Mouse (Mus musculus): ENCODE data around the gene Lad1.

Lad1 gene

GRCm38 (mm10) chr1:135828918-135829317 is 10.5 kb downstream of the Lad1 start:
- Histone ChIP-seq H3K36me3 (ENCODE audit: insufficient read depth, low read length) (peaks cover 56% of the 10 kb centered on the region), H3K4me1 (replicated peaks; ENCODE audit: low read depth, low read length) (peaks cover 14% of the 10 kb centered on the region), H3K9me3 (ENCODE audit: low read length) (no peaks in the 10 kb centered on the region), H3K27me3 (ENCODE audit: insufficient read depth, low read length) (peaks cover 27% of the 10 kb centered on the region), H3K4me3 (replicated peaks; ENCODE audit: low read length) (no peak overlapping the region)
- TF ChIP-seq CTCF (conservative IDR thresholded peaks at IDR 0.05; ENCODE audit: low read length) (peak; percentile 40), NANOG (IDR thresholded peaks at IDR 0.05; ENCODE audit: borderline replicate concordance, low read length) (no peak), POU5F1 (IDR thresholded peaks at IDR 0.05; ENCODE audit: borderline replicate concordance, low read length) (no peak)

GRCm38 (mm10) chr1:135834206-135834859 is 15.9 kb downstream of the Lad1 start:
- no peak overlapping the region for H3K4me3 ChIP-seq (replicated peaks; ENCODE audit: low read length)
- H3K27me3 ChIP-seq (ENCODE audit: insufficient read depth, low read length): peaks cover 20% of the 10 kb centered on the region
- H3K9me3 ChIP-seq (ENCODE audit: low read length): no peaks in the 10 kb centered on the region
- H3K4me1 ChIP-seq (replicated peaks; ENCODE audit: low read depth, low read length): peaks cover 31% of the 10 kb centered on the region
- no peak for TF ChIP-seq NANOG (IDR thresholded peaks at IDR 0.05; ENCODE audit: borderline replicate concordance, low read length)
- no peak for TF ChIP-seq POU5F1 (IDR thresholded peaks at IDR 0.05; ENCODE audit: borderline replicate concordance, low read length)
- no peak for TF ChIP-seq CTCF (conservative IDR thresholded peaks at IDR 0.05; ENCODE audit: low read length)
- peaks cover 28% of the 10 kb centered on the region for H3K36me3 ChIP-seq (ENCODE audit: insufficient read depth, low read length)

DNA sequence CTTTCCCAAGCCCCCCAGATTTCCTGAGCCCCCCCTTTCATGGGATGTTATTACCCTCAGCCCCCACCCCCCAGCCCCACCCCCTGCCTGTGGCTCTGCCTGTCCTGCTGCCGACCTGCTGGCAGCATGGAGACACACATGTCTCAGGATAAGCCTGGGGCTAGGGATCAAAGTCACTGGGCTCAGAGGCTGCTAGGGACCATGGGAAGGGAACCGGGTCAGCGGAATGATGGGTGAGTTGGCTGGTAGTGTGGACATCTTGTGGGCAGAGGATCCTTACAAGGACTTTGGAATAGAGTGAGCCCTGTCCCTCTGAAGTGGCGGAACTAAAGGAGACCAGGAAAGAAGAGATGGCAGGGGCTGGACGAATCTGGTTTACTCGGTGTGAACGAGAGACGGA is 16.6 kb downstream of the Lad1 start:
- Histone ChIP-seq H3K4me1 (replicated peaks; ENCODE audit: low read depth, low read length) (peaks cover 31% of the 10 kb centered on the region), H3K9me3 (ENCODE audit: low read length) (no peaks in the 10 kb centered on the region), H3K36me3 (ENCODE audit: insufficient read depth, low read length) (peaks cover 24% of the 10 kb centered on the region), H3K4me3 (replicated peaks; ENCODE audit: low read length) (0 out of 2 replicates have a peak overlapping the region, but pooled peaks have one; percentile 6), H3K27me3 (ENCODE audit: insufficient read depth, low read length) (peaks cover 20% of the 10 kb centered on the region)
- TF ChIP-seq POU5F1 (IDR thresholded peaks at IDR 0.05; ENCODE audit: borderline replicate concordance, low read length): no peak
- TF ChIP-seq CTCF (conservative IDR thresholded peaks at IDR 0.05; ENCODE audit: low read length): no peak
- TF ChIP-seq NANOG (IDR thresholded peaks at IDR 0.05; ENCODE audit: borderline replicate concordance, low read length): no peak

DNA sequence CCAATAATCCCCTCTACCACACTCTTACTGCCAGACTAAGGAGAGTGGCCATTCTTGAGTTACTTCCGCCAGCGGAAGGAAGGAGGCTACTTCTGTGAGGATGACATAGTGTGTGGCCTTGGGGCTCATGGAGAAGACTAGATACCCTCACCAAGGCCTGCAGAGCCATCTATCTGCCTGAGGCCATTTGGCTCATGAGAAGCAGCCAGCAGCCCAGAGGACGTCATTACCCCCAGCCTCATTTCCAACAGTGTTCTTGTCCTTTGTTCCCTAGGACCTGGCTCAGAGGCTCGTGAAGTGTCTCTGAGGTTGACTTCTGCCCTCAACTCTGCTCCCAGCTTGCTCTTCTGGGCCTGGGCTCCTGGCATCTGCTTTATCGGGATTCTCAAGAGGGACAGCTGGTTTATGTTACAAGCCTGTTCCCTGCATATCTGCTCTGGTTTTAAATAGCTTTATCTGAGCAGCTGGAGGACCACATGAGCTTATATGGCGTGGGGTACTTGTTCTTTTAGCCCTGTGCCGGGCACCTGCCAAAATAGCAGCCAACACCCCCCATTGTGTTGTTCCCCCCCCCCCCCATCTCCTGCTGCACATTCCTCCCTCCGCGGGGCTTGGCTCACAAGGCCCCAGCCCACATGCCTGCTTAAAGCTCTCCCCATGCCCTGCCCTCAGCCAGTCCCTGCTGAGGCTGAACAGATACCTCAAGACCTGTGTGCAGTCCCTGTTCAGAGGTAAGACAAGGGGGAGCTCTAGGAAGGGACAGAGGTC is 17.5 kb downstream of the Lad1 start, which contains the start of gene Tnnt2:
Tnnt2 (plus strand) TSS at position 639 of the 768 bp plus-strand sequence.
- 0 out of 2 replicates have a peak within 1 kb of the TSS, but pooled peaks have one; percentile 6 for H3K4me3 ChIP-seq (replicated peaks; ENCODE audit: low read length)
- TF ChIP-seq CTCF (conservative IDR thresholded peaks at IDR 0.05; ENCODE audit: low read length) (no peak), NANOG (IDR thresholded peaks at IDR 0.05; ENCODE audit: borderline replicate concordance, low read length) (no peak), POU5F1 (IDR thresholded peaks at IDR 0.05; ENCODE audit: borderline replicate concordance, low read length) (no peak)
- H3K27me3 ChIP-seq (ENCODE audit: insufficient read depth, low read length): peaks cover 20% of the 10 kb centered on the region
- peaks cover 18% of the 10 kb centered on the region for H3K36me3 ChIP-seq (ENCODE audit: insufficient read depth, low read length)
- no peaks in the 10 kb centered on the region for H3K9me3 ChIP-seq (ENCODE audit: low read length)
- peaks cover 31% of the 10 kb centered on the region for H3K4me1 ChIP-seq (replicated peaks; ENCODE audit: low read depth, low read length)

DNA sequence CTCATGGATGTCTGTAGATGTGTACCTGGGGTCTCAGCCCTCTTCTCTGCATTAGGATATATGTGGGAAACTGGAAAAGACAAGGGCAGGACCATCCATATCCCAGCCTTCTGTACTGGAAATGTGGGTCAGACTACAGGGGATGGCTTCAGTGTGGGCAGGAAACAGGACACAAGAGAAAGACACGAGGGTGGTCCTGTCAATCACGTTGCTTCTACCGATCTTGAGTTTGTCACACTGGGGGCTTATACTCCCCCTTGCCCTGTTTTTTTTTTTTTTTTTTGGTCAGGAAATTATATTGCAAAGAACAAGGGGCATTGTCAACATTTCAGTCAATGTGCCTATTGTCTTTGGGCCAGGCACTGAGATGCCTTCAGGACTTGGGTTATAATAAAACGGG is 20.2 kb downstream of the Lad1 start:
- Histone ChIP-seq H3K4me1 (replicated peaks; ENCODE audit: low read depth, low read length) (peaks cover 21% of the 10 kb centered on the region), H3K9me3 (ENCODE audit: low read length) (peaks cover 2% of the 10 kb centered on the region; the same call in 1 of the 2 replicates), H3K4me3 (replicated peaks; ENCODE audit: low read length) (no peak overlapping the region), H3K27me3 (ENCODE audit: insufficient read depth, low read length) (peaks cover 32% of the 10 kb centered on the region), H3K36me3 (ENCODE audit: insufficient read depth, low read length) (no peaks in the 10 kb centered on the region)
- TF ChIP-seq NANOG (IDR thresholded peaks at IDR 0.05; ENCODE audit: borderline replicate concordance, low read length) (no peak), CTCF (conservative IDR thresholded peaks at IDR 0.05; ENCODE audit: low read length) (no peak)

GRCm38 (mm10) chr1:135839065-135839464 is 20.7 kb downstream of the Lad1 start:
- no peak overlapping the region for H3K4me3 ChIP-seq (replicated peaks; ENCODE audit: low read length)
- TF ChIP-seq CTCF (conservative IDR thresholded peaks at IDR 0.05; ENCODE audit: low read length) (no peak), NANOG (IDR thresholded peaks at IDR 0.05; ENCODE audit: borderline replicate concordance, low read length) (no peak), POU5F1 (IDR thresholded peaks at IDR 0.05; ENCODE audit: borderline replicate concordance, low read length) (no peak)
- H3K9me3 ChIP-seq (ENCODE audit: low read length): peaks cover 6% of the 10 kb centered on the region; the same call in 1 of the 2 replicates
- peaks cover 35% of the 10 kb centered on the region for H3K27me3 ChIP-seq (ENCODE audit: insufficient read depth, low read length)
- H3K4me1 ChIP-seq (replicated peaks; ENCODE audit: low read depth, low read length): peaks cover 16% of the 10 kb centered on the region
- no peaks in the 10 kb centered on the region for H3K36me3 ChIP-seq (ENCODE audit: insufficient read depth, low read length)

GRCm38 (mm10) chr1:135840675-135841395 is 22.4 kb downstream of the Lad1 start:
- TF ChIP-seq POU5F1 (IDR thresholded peaks at IDR 0.05; ENCODE audit: borderline replicate concordance, low read length) (no peak), CTCF (conservative IDR thresholded peaks at IDR 0.05; ENCODE audit: low read length) (no peak), NANOG (IDR thresholded peaks at IDR 0.05; ENCODE audit: borderline replicate concordance, low read length) (no peak)
- Histone ChIP-seq H3K27me3 (ENCODE audit: insufficient read depth, low read length) (peaks cover 46% of the 10 kb centered on the region), H3K4me1 (replicated peaks; ENCODE audit: low read depth, low read length) (peaks cover 12% of the 10 kb centered on the region)

More at GRCm38 (mm10) chr1:135840675-135841395, 22.4 kb downstream of the Lad1 start:
- Histone ChIP-seq H3K36me3 (ENCODE audit: insufficient read depth, low read length) (no peaks in the 10 kb centered on the region), H3K4me3 (replicated peaks; ENCODE audit: low read length) (no peak overlapping the region), H3K9me3 (ENCODE audit: low read length) (peaks cover 6% of the 10 kb centered on the region; the same call in 1 of the 2 replicates)
